Mouse (Mus musculus) MEL (cell line): ENCODE measurements at regions not wholly inside any gene's neighbourhood (a gene's known extent, or its start where the extent isn't known, plus 50 kb on each side); places are given as distances from the start of the nearest gene placed in this dataset.

Experiments
- CTCF ChIP-seq, 3 experiments: IDR thresholded peaks in 2 of 3; conservative IDR thresholded peaks in 1 of 3; 2 replicates each; pipeline ENCODE4 v1.5.1; 2011 to 2012; ENCODE audit warnings: low read length in 3 of 3, low read depth in 2 of 3, mild to moderate bottlenecking in 2 of 3, improper control_type of control experiment in 1 of 3, inconsistent platforms in 1 of 3, mixed read lengths in 1 of 3, moderate library complexity in 1 of 3; ENCODE audit not compliant: control insufficient read depth in 1 of 3, insufficient read depth in 1 of 3, poor library complexity in 1 of 3, severe bottlenecking in 1 of 3
- E2F4 ChIP-seq: IDR thresholded peaks from 2 replicates; pipeline ENCODE4 v1.6.1; 2011; ENCODE audit warnings: low read depth, low read length, improper control_type of control experiment, borderline replicate concordance
- EP300 ChIP-seq, 2 experiments: IDR thresholded peaks; 2 replicates each; pipeline ENCODE4 v1.6.1; 2011; ENCODE audit warnings: improper control_type of control experiment in 2 of 2, low read length in 2 of 2, low read depth in 1 of 2, mild to moderate bottlenecking in 1 of 2
- ETS1 ChIP-seq: IDR thresholded peaks from 2 replicates; pipeline ENCODE4 v1.6.1; 2012; ENCODE audit warnings: low read depth, mild to moderate bottlenecking, inconsistent platforms, low read length, improper control_type of control experiment, moderate library complexity
- MAX ChIP-seq: IDR thresholded peaks from 2 replicates; pipeline ENCODE4 v1.6.1; 2011; ENCODE audit warnings: low read length, improper control_type of control experiment
- MXI1 ChIP-seq: IDR thresholded peaks from 2 replicates; pipeline ENCODE4 v1.6.1; 2011; ENCODE audit warnings: mild to moderate bottlenecking, low read depth, low read length, improper control_type of control experiment
- NRF1 ChIP-seq: IDR thresholded peaks from 2 replicates; pipeline ENCODE4 v1.6.1; 2014; ENCODE audit warnings: low read depth, mild to moderate bottlenecking, inconsistent platforms, low read length, improper control_type of control experiment, moderate library complexity; ENCODE audit not compliant: poor library complexity, insufficient read depth, severe bottlenecking
- POLR2A ChIP-seq, 2 experiments: IDR thresholded peaks; 2 replicates each; pipeline ENCODE4 v1.6.1; 2011 to 2012; ENCODE audit warnings: low read length in 2 of 2, mild to moderate bottlenecking in 2 of 2, control low read depth in 1 of 2, improper control_type of control experiment in 1 of 2, low read depth in 1 of 2, moderate library complexity in 1 of 2; ENCODE audit not compliant: control insufficient read depth in 1 of 2, insufficient read depth in 1 of 2, poor library complexity in 1 of 2
- POLR2AphosphoS5 ChIP-seq: IDR thresholded peaks from 2 replicates; pipeline ENCODE4 v1.6.1; 2012; ENCODE audit warnings: low read depth, borderline replicate concordance, mild to moderate bottlenecking, inconsistent platforms, low read length, moderate library complexity, mixed read lengths
- SIN3A ChIP-seq: IDR thresholded peaks from 2 replicates; pipeline ENCODE4 v1.6.1; 2012; ENCODE audit warnings: low read length, improper control_type of control experiment, inconsistent platforms
- UBTF ChIP-seq: IDR thresholded peaks from 2 replicates; pipeline ENCODE4 v1.6.1; 2012; ENCODE audit warnings: low read depth, mild to moderate bottlenecking, inconsistent platforms, low read length, improper control_type of control experiment, moderate library complexity, borderline replicate concordance; ENCODE audit not compliant: insufficient read depth
- ZKSCAN1 ChIP-seq: IDR thresholded peaks from 2 replicates; pipeline ENCODE4 v1.6.1; 2012; ENCODE audit warnings: low read depth, mild to moderate bottlenecking, inconsistent platforms, low read length, improper control_type of control experiment, moderate library complexity
- ZMIZ1 ChIP-seq: IDR thresholded peaks from 2 replicates; pipeline ENCODE4 v1.6.1; 2012; ENCODE audit warnings: low read depth, mild to moderate bottlenecking, inconsistent platforms, low read length, improper control_type of control experiment, moderate library complexity
- ZNF384 ChIP-seq: IDR thresholded peaks from 2 replicates; pipeline ENCODE4 v1.6.1; 2012; ENCODE audit warnings: low read depth, mild to moderate bottlenecking, inconsistent platforms, low read length, improper control_type of control experiment

DNA sequence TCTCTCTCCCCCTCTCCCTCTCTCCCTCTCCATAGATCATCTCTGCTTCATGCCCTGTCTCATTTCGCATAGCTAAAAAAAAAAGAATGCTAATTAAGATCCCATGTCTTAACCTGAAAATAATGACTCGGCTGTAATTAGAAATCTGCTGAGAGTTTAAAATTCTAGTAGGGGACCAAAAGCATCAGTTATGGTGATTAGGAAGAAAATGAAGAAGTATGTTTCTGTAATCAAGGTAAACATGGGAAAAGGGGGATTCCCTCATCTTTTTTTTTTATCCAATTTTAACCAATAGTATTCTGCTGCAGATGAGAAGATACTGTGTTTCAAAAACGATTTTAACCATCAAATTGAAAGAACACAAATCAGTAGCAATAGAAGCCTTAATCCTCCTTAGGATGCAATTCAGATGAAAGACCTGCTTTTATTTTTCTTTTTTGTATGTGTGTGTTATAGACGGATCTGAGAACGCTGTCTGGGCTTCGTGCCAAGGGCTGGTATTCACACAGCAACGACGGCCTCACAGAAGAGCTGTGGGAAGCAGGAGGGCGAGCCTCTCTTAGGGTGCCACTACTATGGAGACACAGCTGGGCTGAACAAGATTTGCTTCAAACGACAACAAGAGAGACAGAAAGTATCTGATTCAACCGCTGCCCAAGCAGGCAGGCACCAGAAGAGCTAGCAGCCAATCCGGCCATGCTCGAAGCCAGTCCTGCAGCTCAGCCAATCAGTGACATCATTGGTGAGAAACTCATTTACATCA lies 223.2 kb downstream of the Usp25 start:
- TF ChIP-seq ETS1 (no peak), EP300 (IDR thresholded peaks at IDR 0.05; ENCODE audit: low read depth in 1 of 2, low read length in 2 of 2) (no peak), MAX (no peak), UBTF (no peak), MXI1 (no peak), POLR2A (IDR thresholded peaks at IDR 0.05; ENCODE audit: control insufficient read depth in 1 of 2, insufficient read depth in 1 of 2, low read depth in 1 of 2, low read length in 2 of 2, poor library complexity in 1 of 2) (no peak), CTCF (IDR thresholded peaks at IDR 0.05 in 2 of 3, conservative IDR thresholded peaks at IDR 0.05 in 1 of 3; ENCODE audit: control insufficient read depth in 1 of 3, insufficient read depth in 1 of 3, low read depth in 2 of 3, low read length in 3 of 3, poor library complexity in 1 of 3, severe bottlenecking in 1 of 3) (no peak), NRF1 (no peak), POLR2AphosphoS5 (no peak), SIN3A (no peak), ZNF384 (no peak), E2F4 (no peak), ZKSCAN1 (no peak), ZMIZ1 (no peak)
